Mouse (Mus musculus) left cerebral cortex, adult 8-10 months (tissue): ENCODE data around the gene Tubgcp2. TPM values are rescaled to one million over a fixed set of nuclear protein-coding genes. Genes with fewer than 3 reads are reported as not detected.
A peak's percentile ranks its signal among the peaks of the same experiment; 100 is the strongest.

Experiments used
- DNase-seq, 2 experiments: peaks; one replicate each; pipeline ENCODE4 v3.0.0; 2022; ENCODE audit warnings: low spot score in 2 of 2
- total RNA-seq, 4 experiments: library from RNA; stranded (reverse); gene quantifications; 2 replicates each; pipeline ENCODE4 v1.2.4; 2022

Tubgcp2 gene
- total RNA-seq = 10 to 100 TPM; 36.6 to 44.2 (median 42.8) TPM

DNA sequence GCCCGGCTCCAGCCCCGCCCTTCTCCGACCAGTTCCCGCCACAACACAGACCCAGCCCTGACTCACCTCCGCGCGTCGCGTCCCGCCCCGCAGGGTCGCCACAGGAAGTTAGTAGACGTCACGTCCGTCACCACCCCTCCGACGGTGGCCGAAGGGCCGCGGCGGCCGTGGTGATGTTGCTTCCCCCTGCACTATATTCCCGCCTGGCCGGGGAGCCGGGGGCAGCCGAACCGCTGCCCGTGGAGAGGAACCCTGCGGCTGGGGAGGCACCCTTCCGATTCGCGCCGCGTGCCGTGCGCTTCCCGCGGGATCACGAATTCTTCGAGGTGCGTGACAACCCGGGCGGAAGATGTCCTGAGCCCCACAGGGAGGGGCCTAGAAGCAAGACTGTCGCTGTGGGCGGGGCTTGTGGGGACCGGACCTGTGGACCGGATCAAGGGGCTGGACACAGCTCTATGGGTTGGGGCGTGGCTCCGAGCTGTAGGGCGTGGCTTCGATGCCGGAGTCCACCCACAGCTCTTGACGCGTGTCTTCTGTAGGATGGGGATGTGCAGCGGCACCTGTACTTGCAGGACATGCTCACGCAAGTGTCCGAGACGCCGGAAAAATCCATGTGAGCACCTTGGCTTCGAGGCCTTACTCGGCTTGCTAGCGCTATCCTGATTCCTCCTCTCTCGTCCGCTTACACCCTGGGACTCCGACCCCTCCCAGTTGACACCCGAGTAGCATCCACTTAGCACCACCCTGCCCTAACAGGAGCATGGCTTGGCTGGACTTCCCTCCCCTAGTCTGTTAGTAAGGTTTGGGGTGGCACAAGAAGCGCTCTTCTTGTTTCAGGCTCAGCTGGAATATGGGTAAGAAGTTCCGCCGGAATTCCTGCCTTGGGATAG, at the start of gene Tubgcp2, which contains the start of gene Zfp511:
Gene Tubgcp2 (minus strand): TSS at position 389 of the 890 bp plus-strand sequence.
Gene Zfp511 (plus strand): TSS at position 111 of the 890 bp plus-strand sequence.
- DNase-seq = peak; percentile 86 to 93

GRCm38 (mm10) chr7:140082242-140082678, 45.8 kb upstream of the Tubgcp2 start, which contains the start of gene Caly:
Gene Caly (minus strand): TSS chr7:140082548.
- DNase-seq = peak; percentile 80 to 97

DNA sequence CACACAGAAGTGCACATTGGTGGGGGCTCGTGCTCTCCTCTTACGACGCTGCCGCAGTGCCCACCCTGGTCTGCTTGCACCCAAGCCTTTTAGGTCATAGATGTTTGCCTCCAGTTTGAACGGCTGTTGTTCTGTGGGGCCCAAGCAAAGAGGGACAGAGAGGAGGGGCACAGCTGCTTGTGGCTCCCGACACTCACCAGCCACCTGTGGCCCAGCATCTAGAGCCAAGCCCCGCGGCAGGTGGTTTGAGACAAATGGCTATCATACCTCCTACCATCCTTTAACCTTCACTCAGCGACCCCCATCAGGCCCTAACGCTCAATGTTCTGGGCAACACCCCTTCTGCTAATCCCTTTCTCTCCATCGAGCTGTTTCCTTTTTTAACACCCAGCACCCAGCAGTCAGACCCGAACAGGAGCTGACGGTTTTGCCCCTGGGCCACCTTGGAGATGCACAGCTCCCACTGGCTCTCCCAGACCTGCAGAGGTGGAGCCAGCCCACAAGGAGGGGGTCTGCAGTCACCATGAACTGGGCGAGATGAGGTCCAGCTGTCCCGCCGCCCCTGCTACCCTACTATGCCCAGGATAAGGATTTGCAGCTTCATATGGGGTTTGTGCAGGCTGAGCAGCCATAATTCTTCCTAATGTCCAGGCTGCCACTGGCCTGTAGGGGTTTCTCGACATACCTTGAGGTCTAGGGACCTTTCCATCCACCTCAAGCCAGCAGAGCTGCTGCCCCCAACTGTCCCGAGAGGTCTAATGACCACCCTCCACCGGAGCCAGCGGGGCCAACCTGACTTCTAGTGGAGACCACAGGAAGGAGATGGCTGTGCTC, 45.2 kb upstream of the Tubgcp2 start:
- DNase-seq = peak; percentile 52 to 55

GRCm38 (mm10) chr7:140080503-140081156, 44.2 kb upstream of the Tubgcp2 start:
- peak; percentile 75 to 91 for DNase-seq

DNA sequence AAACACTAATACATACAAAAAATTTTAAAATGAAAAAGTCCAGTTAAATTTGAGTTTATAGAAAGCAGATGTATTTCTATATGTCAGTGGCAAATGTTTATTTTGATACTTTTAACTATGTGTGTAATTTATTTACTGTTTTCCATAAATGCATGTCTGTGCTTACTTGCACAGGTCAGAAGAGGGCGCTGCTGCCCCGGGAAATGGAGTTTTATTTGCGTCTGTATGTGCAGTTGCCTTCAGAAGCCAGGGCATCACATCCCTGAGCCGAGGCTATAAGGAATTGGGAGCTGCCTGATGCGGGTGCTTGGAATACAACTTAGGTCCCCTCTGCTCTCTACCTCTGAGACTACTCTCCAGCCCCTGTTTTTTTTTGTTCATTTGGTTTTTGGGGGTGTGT, 42.2 kb upstream of the Tubgcp2 start:
- peak; percentile 43 to 56 for DNase-seq

DNA sequence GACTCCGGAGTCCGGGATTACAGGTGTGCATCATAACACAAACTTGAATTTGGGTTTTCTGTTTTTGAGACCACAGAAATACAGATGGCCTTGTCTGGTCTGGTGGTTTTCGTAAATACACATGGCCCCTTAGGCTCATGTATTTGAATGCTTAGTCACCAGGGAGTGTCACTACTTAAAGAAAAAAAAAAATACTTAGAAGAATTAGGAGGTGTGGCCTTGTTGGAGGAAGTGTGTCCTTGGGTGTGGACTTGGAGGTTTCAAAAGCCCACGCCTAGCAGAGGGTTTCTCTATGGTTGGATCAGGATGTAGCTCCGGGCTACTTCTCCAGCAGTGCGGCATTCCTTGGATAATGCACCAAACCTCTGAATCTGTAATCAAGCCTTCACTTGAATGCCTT, 41.2 kb upstream of the Tubgcp2 start:
- DNase-seq = no peak

DNA sequence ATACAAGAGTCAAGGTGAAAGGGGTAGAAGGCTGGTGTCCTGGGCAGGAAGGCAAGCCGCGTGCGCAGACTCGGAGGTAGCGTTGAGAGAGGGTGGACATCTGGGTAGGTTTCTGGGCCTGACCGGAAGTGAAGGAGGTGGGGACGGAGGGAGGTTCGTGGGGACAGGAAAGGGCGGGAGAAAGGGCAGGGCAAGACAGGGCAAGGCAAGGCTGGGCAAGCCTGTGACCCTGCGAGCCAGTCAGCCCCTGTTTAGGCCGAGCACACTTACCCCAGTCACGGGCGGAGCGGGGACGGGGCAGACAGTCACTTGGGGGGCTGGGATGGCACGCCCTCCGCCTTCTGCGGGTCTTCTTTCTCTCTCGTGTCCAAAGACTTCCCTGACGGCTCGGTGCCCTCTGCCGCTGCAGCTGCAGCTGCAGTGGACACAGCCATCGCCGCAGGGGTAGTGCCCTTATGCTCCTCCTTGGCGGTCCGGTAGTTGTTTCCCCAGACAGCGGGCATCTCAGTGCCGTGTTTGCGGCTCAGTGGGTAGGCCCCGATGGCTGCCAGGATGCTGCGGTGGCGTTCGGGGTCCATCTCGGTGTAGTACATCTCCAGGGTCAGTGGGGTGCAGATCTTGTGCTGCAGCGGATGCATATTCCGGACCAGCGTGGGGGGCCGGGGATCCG, 33.7 kb upstream of the Tubgcp2 start:
- no peak for DNase-seq

GRCm38 (mm10) chr7:140067397-140067796, 30.9 kb upstream of the Tubgcp2 start:
- DNase-seq = no peak

GRCm38 (mm10) chr7:140063092-140063491, 26.6 kb upstream of the Tubgcp2 start:
- DNase-seq = peak; percentile 56 to 74

DNA sequence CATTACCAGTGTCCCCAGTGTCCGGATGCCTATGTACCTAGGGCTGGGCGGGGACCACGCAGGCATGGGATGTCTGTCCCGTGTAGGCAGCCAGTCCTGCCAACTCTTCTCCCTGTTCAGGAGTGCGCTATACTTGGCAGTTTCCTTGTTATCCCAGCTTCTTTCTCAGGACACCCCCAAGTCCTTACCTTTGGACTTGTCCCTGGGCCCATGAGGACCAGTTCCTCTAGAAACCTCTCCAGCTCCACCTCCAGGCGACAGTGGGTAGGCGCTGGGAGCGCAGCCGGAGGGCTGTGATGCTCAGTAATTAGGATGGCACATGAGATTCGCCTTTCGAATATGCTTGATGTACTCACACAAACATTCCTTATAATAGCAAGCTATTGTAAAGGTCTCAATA, 25.8 kb upstream of the Tubgcp2 start:
- no peak for DNase-seq

DNA sequence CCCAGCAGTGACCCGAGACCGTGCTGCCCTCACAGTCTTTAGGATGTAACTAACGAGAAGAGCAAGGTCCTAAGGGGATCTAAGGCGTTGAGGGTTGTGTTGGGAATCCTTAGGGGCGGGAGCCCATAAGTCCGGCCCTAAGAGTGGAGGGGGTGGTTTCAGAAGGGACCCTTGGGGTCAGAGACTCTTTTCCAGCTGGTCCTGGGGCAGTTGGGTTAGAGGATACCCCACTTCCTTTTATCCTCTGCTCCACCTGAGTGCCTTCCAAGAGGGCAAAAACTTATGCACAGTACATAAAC, 25.3 kb upstream of the Tubgcp2 start:
- DNase-seq = no peak

- no peak for DNase-seq
Observed at GRCm38 (mm10) chr7:140060936-140061831, 24.7 kb upstream of the Tubgcp2 start.

GRCm38 (mm10) chr7:140059601-140060000, 23.1 kb upstream of the Tubgcp2 start:
- DNase-seq = no peak

- DNase-seq = no peak
Observed at GRCm38 (mm10) chr7:140058528-140058927, 22.1 kb upstream of the Tubgcp2 start.

DNA sequence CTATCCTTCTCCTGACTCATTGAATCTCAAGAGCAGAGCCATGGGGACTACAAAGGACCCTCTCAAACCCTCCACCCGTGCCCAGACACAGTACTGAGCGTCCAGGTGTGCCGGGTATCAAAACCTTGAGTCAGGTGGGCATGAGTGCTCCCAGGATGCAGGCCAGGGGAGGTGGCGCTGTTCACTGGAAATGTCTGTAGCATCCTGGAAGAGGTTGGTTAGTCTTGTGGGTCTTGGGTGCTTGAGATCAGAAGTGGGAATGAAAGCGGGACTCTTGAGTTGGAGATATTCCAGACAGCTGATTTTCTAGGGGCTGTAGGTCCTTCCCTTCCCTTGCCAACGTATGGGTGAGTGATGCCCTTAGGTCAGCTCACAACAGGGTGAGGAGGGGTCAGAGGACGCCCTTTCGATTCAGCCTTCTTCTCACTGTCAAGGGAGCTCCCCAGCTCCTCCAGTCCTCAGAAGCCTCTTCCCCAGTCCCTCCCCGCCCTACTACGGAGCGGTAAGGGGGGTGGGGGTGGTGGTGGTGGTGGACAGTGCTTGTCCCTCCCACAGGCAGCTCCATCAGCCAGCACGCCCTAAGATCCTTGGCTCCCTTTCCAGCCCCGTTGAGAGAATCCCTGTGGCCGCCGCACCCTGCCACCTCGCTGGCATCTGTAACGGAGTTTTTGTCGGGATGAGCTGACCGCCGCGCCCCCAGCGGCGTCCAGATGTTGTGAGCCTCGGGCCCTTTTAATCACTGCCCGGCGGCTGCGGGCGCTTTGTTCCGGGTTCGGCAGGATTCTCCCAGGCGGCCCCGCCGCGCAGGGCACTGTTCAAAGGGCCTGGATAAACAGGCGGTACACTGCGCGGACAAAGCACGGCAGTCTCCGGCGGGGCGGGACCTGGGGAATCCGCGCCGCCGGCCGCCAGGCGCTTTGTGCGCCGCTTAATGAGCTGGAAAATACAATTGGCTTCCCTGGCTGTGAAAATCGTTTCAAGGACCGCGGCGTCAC, 21.2 kb upstream of the Tubgcp2 start:
- no peak for DNase-seq

- no peak for DNase-seq
Observed at GRCm38 (mm10) chr7:140054124-140054523, 17.7 kb upstream of the Tubgcp2 start.

DNA sequence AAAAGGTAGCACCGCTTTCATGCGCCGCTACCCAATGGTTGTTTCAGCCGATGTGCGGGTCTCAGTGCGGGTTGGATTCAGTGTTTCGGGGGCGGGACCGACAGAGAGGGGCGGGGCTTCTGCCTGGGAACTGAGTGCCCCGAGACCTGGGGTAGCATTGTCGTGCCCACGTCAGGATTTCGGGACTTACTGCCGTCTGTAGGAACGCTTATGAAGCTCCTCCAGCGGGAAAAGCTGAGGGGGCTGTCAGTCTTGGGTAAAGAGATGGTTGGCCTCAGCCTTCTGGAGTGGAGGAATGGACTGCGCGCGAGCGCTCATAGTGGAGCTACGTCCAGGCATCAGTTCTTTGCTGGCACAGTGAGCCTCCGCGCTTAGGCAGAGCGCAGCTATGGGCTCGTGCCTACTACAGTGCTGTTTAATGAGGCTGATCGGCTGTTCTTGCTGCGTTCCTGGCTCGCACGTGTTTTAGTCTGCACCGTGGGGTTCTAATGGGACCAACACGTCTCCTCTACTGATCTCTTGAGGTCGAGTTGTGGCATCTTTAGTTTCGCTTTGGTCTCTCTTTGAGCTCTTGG, 12.7 kb upstream of the Tubgcp2 start:
- DNase-seq = no peak

- no peak for DNase-seq
Observed at GRCm38 (mm10) chr7:140048361-140049114, 12.1 kb upstream of the Tubgcp2 start, which contains the start of gene Msx3. Gene Msx3 (minus strand): TSS chr7:140049089.
